Mouse (Mus musculus) liver, embryonic 14.5 days (tissue): ENCODE results near the gene Chd9.
A peak's percentile ranks its signal among the peaks of the same experiment; 100 is the strongest.

ENCODE experiments used
- CTCF ChIP-seq: IDR thresholded peaks from 2 replicates; pipeline ENCODE4 v1.5.1; 2016; ENCODE audit warnings: antibody characterized with exemption, low read depth, control low read depth
- EP300 ChIP-seq: IDR thresholded peaks from 2 replicates; pipeline ENCODE4 v1.6.1; 2016; ENCODE audit warnings: antibody characterized with exemption, low read depth

DNA sequence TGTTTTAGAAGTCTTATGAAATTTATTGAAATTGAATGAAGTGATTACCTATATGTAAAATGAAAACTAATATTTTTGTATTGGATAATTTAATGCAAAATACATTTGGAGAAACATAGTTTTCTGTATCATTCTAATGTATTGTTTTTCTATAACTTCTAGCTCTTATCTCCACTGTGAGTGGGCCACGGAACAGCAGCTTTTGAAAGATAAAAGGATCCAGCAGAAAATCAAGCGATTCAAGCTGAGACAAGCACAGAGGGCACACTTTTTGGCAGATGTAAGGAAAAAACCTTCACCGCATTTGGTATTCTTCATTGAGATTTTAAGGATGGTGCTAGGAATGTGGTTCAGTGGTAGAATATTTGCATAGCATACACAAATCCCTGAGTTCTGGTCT, 150.6 kb downstream of the Chd9 start:
- TF ChIP-seq CTCF: no peak
- peak; percentile 40; the same call in 1 of the 2 replicates for TF ChIP-seq EP300
